Mouse (Mus musculus): ENCODE data around the gene Il12rb1. TPM values are rescaled to one million over a fixed set of nuclear protein-coding genes. Genes with fewer than 3 reads are reported as not detected.
"Not testable (repeated sequence)": the region's sequence is repeated elsewhere in the genome, so short reads cannot be mapped to it uniquely, and the experiment has no call there.

Gene Il12rb1
- polyA plus RNA-seq, 1 experiment, result 6.5 TPM

- Histone ChIP-seq H3K27me3 (ENCODE audit: control insufficient read depth, insufficient read depth, insufficient read length) (no peaks in the 10 kb centered on the region), H3ac (ENCODE audit: control insufficient read depth, insufficient read length) (no peak overlapping the region), H3K79me2 (ENCODE audit: control insufficient read depth, insufficient read depth) (no peaks in the 10 kb centered on the region), H3K36me3 (ENCODE audit: control insufficient read depth, insufficient read depth) (peaks cover 3% of the 10 kb centered on the region), H3K4me2 (ENCODE audit: low read depth) (peak overlapping the region; percentile 96), H3K4me3 (peak overlapping the region; percentile 38)
- no peak for TF ChIP-seq TCF3 (IDR thresholded peaks at IDR 0.05; ENCODE audit: insufficient read length, low read depth)
- TF ChIP-seq SRF (IDR thresholded peaks at IDR 0.05; ENCODE audit: control insufficient read depth, insufficient read length, low read depth), result no peak
- peak; percentile 91 for TF ChIP-seq POLR2A (IDR thresholded peaks at IDR 0.05; ENCODE audit: insufficient read length, low read depth)
- no peak for TF ChIP-seq MAX (IDR thresholded peaks at IDR 0.05; ENCODE audit: low read depth)
- TF ChIP-seq MYOD1 (IDR thresholded peaks at IDR 0.05; ENCODE audit: control insufficient read depth in 1 of 3, insufficient read length in 2 of 3, low read depth in 2 of 3), result peak in 1 of 3 experiments; percentile 11
- no peak for TF ChIP-seq REST (IDR thresholded peaks at IDR 0.05; ENCODE audit: insufficient read depth, insufficient read length)
- TF ChIP-seq MYOG (IDR thresholded peaks at IDR 0.05; ENCODE audit: control insufficient read depth in 1 of 3, insufficient read depth in 1 of 3, insufficient read length in 2 of 3, low read depth in 2 of 3), result peak in 1 of 3 experiments; percentile 4
- TF ChIP-seq E2F4 (IDR thresholded peaks at IDR 0.05; ENCODE audit: insufficient read depth), result no peak
- TF ChIP-seq POLR2AphosphoS2 (IDR thresholded peaks at IDR 0.05; ENCODE audit: insufficient read length, low read depth), result peak; percentile 89
- no peak for TF ChIP-seq USF1 (IDR thresholded peaks at IDR 0.05; ENCODE audit: low read depth)
- TF ChIP-seq CEBPB (IDR thresholded peaks at IDR 0.05; ENCODE audit: insufficient read depth, poor library complexity, severe bottlenecking), result no peak
- TF ChIP-seq TCF12 (IDR thresholded peaks at IDR 0.05; ENCODE audit: insufficient read depth, poor library complexity, severe bottlenecking), result no peak
Measured at GRCm38 (mm10) chr8:70816679-70817078, 8.4 kb downstream of the Il12rb1 start.

GRCm38 (mm10) chr8:70820101-70820935, 12.1 kb downstream of the Il12rb1 start:
- Histone ChIP-seq H3K4me3 (no peak overlapping the region), H3K4me2 (ENCODE audit: low read depth) (no peak overlapping the region), H3K36me3 (ENCODE audit: control insufficient read depth, insufficient read depth) (peaks cover 3% of the 10 kb centered on the region), H3ac (ENCODE audit: control insufficient read depth, insufficient read length) (no peak overlapping the region), H3K27me3 (ENCODE audit: control insufficient read depth, insufficient read depth, insufficient read length) (no peaks in the 10 kb centered on the region), H3K79me2 (ENCODE audit: control insufficient read depth, insufficient read depth) (no peaks in the 10 kb centered on the region)
- no peak for TF ChIP-seq MAX (IDR thresholded peaks at IDR 0.05; ENCODE audit: low read depth)
- no peak for TF ChIP-seq TCF3 (IDR thresholded peaks at IDR 0.05; ENCODE audit: insufficient read length, low read depth)
- TF ChIP-seq MYOG (IDR thresholded peaks at IDR 0.05; ENCODE audit: control insufficient read depth in 1 of 3, insufficient read depth in 1 of 3, insufficient read length in 2 of 3, low read depth in 2 of 3), result no peak
- no peak for TF ChIP-seq CEBPB (IDR thresholded peaks at IDR 0.05; ENCODE audit: insufficient read depth, poor library complexity, severe bottlenecking)
- no peak for TF ChIP-seq SRF (IDR thresholded peaks at IDR 0.05; ENCODE audit: control insufficient read depth, insufficient read length, low read depth)
- no peak for TF ChIP-seq MYOD1 (IDR thresholded peaks at IDR 0.05; ENCODE audit: control insufficient read depth in 1 of 3, insufficient read length in 2 of 3, low read depth in 2 of 3)
- TF ChIP-seq POLR2AphosphoS2 (IDR thresholded peaks at IDR 0.05; ENCODE audit: insufficient read length, low read depth), result no peak
- no peak for TF ChIP-seq USF1 (IDR thresholded peaks at IDR 0.05; ENCODE audit: low read depth)
- TF ChIP-seq REST (IDR thresholded peaks at IDR 0.05; ENCODE audit: insufficient read depth, insufficient read length), result no peak
- no peak for TF ChIP-seq E2F4 (IDR thresholded peaks at IDR 0.05; ENCODE audit: insufficient read depth)
- no peak for TF ChIP-seq TCF12 (IDR thresholded peaks at IDR 0.05; ENCODE audit: insufficient read depth, poor library complexity, severe bottlenecking)
- TF ChIP-seq POLR2A (IDR thresholded peaks at IDR 0.05; ENCODE audit: insufficient read length, low read depth), result no peak

GRCm38 (mm10) chr8:70821399-70821962, 13.2 kb downstream of the Il12rb1 start:
- no peak for TF ChIP-seq USF1 (IDR thresholded peaks at IDR 0.05; ENCODE audit: low read depth)
- TF ChIP-seq POLR2AphosphoS2 (IDR thresholded peaks at IDR 0.05; ENCODE audit: insufficient read length, low read depth), result peak; percentile 11
- no peak for TF ChIP-seq SRF (IDR thresholded peaks at IDR 0.05; ENCODE audit: control insufficient read depth, insufficient read length, low read depth)
- no peak for TF ChIP-seq TCF12 (IDR thresholded peaks at IDR 0.05; ENCODE audit: insufficient read depth, poor library complexity, severe bottlenecking)
- peak; percentile 20 for TF ChIP-seq POLR2A (IDR thresholded peaks at IDR 0.05; ENCODE audit: insufficient read length, low read depth)
- H3ac ChIP-seq (ENCODE audit: control insufficient read depth, insufficient read length), result no peak overlapping the region

GRCm38 (mm10) chr8:70821992-70822391, 13.7 kb downstream of the Il12rb1 start:
- Histone ChIP-seq H3K27me3 (ENCODE audit: control insufficient read depth, insufficient read depth, insufficient read length) (no peaks in the 10 kb centered on the region), H3K36me3 (ENCODE audit: control insufficient read depth, insufficient read depth) (peaks cover 3% of the 10 kb centered on the region)
- TF ChIP-seq POLR2A (IDR thresholded peaks at IDR 0.05; ENCODE audit: insufficient read length, low read depth) (no peak), USF1 (IDR thresholded peaks at IDR 0.05; ENCODE audit: low read depth) (no peak)

More at GRCm38 (mm10) chr8:70821399-70821962, 13.2 kb downstream of the Il12rb1 start:
- Histone ChIP-seq H3K4me2 (ENCODE audit: low read depth) (no peak overlapping the region), H3K4me3 (no peak overlapping the region), H3K27me3 (ENCODE audit: control insufficient read depth, insufficient read depth, insufficient read length) (no peaks in the 10 kb centered on the region), H3K79me2 (ENCODE audit: control insufficient read depth, insufficient read depth) (no peaks in the 10 kb centered on the region), H3K36me3 (ENCODE audit: control insufficient read depth, insufficient read depth) (peaks cover 3% of the 10 kb centered on the region)

GRCm38 (mm10) chr8:70822594-70822993, 14.3 kb downstream of the Il12rb1 start:
- H3K79me2 ChIP-seq (ENCODE audit: control insufficient read depth, insufficient read depth); H3K4me2 ChIP-seq (ENCODE audit: low read depth); H3K4me3 ChIP-seq; H3K36me3 ChIP-seq (ENCODE audit: control insufficient read depth, insufficient read depth); H3K27me3 ChIP-seq (ENCODE audit: control insufficient read depth, insufficient read depth, insufficient read length); H3ac ChIP-seq (ENCODE audit: control insufficient read depth, insufficient read length): not testable (repeated sequence)

More at GRCm38 (mm10) chr8:70821992-70822391, 13.7 kb downstream of the Il12rb1 start:
- Histone ChIP-seq H3K79me2 (ENCODE audit: control insufficient read depth, insufficient read depth) (no peaks in the 10 kb centered on the region), H3K4me3 (no peak overlapping the region), H3K4me2 (ENCODE audit: low read depth) (no peak overlapping the region), H3ac (ENCODE audit: control insufficient read depth, insufficient read length) (no peak overlapping the region)

Data from myocyte (in vitro differentiated cells).